Mouse (Mus musculus) liver, adult 2 months (tissue): ENCODE measurements around the gene Arhgef3. TPM values are rescaled to one million over a fixed set of nuclear protein-coding genes. Genes with fewer than 3 reads are reported as not detected.
A peak's percentile ranks its signal among the peaks of the same experiment; 100 is the strongest.

Experiments
- DNase-seq: peaks from one replicate; pipeline ENCODE4 v3.0.0-alpha.2; 2011; ENCODE audit warnings: low read depth, low spot score; ENCODE audit errors: extremely low read depth
- H3K27ac ChIP-seq: fragments of 200-500 bp; replicated peaks from 2 replicates; pipeline ENCODE4 v1.5.1; 2012; ENCODE audit warnings: low read depth, mild to moderate bottlenecking, control low read depth, inconsistent platforms, low read length; ENCODE audit not compliant: insufficient read depth
- H3K27me3 ChIP-seq: fragments of 200-500 bp; 2 replicates; pipeline ENCODE4 v1.6.1; 2012; ENCODE audit warnings: mild to moderate bottlenecking, moderate library complexity, low read length, inconsistent platforms; ENCODE audit not compliant: control insufficient read depth, insufficient read depth
- H3K36me3 ChIP-seq: fragments of 200-500 bp; 2 replicates; pipeline ENCODE4 v1.6.1; 2012; ENCODE audit warnings: low read length, inconsistent platforms; ENCODE audit not compliant: control insufficient read depth, insufficient read depth
- H3K4me1 ChIP-seq: fragments of 200-500 bp; 2 replicates; pipeline ENCODE4 v1.6.1; 2011; ENCODE audit warnings: low read length; ENCODE audit not compliant: control insufficient read depth, insufficient read depth
- H3K4me3 ChIP-seq: fragments of 200-500 bp; 2 replicates; pipeline ENCODE4 v1.5.1; 2011; ENCODE audit warnings: low read depth, mild to moderate bottlenecking, control low read depth, low read length, moderate library complexity; ENCODE audit not compliant: insufficient read depth
- H3K79me2 ChIP-seq: fragments of 200-500 bp; 2 replicates; pipeline ENCODE4 v1.6.1; 2012; ENCODE audit warnings: inconsistent platforms, mild to moderate bottlenecking, low read length, moderate library complexity; ENCODE audit not compliant: control insufficient read depth, insufficient read depth
- H3K9ac ChIP-seq: fragments of 200-500 bp; 2 replicates; pipeline ENCODE4 v1.6.1; 2012; ENCODE audit warnings: low read depth, mild to moderate bottlenecking, control low read depth, inconsistent platforms, low read length
- CTCF ChIP-seq: fragments of 200-500 bp; IDR thresholded peaks from 2 replicates; pipeline ENCODE4 v1.5.1; 2011; ENCODE audit warnings: low read depth, low read length, control low read depth
- POLR2A ChIP-seq: fragments of 200-500 bp; IDR thresholded peaks from 2 replicates; pipeline ENCODE4 v1.6.1; 2011; ENCODE audit warnings: low read length, control low read depth; ENCODE audit not compliant: insufficient read depth; ENCODE audit errors: extremely low read depth
- WGBS: fragments of 180-500 bp; shearing (Covaris S2); methylation state at CpG from one replicate; pipeline ENCODE4 v1.1.7; 2018; 5-methylcytosine and 5-hydroxymethylcytosine counted together
- polyA plus RNA-seq: library from polyadenylated mRNA; depleted of rRNA; stranded (reverse); fragments of >200 nt; gene quantifications from 2 replicates; pipeline ENCODE4 v1.2.3, GENCODE M21; 2012
- total RNA-seq: library from RNA; depleted of rRNA; stranded (reverse); fragments of >200 nt; gene quantifications from 2 replicates; pipeline ENCODE4 v1.2.3, GENCODE M21; 2014

Arhgef3 gene
- total and polyA plus RNA-seq, 2 experiments, result 6.4 to 19.3 TPM

DNA sequence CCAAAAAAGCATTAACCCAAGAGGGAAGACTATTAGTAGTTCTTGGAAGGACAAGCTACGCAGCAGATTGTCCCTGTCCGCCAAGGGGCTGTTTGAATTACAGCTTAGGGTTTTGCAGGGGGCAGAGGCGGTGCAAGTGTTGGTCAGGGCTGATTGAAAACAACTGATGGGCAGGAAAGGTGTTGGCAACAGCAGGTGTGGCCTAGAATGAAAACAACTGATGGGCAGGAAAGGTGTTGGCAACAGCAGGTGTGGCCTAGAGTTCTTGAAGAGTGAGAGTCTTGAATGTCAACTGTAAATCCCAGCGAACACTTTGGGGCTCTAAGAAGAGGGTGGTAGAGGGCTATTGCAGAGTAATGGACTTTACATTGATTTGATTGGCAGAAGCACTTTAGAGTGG, 241.2 kb downstream of the Arhgef3 start:
- no peak overlapping the region for H3K4me3 ChIP-seq
- H3K79me2 ChIP-seq, result peaks cover 29% of the 10 kb centered on the region; the same call in 1 of the 2 replicates
- WGBS, result 90% methylated on average over 4 of the region's 4 CpGs
- no peak overlapping the region for H3K9ac ChIP-seq
- peak overlapping the region; percentile 33 for H3K27ac ChIP-seq
- no peak for TF ChIP-seq POLR2A
- TF ChIP-seq CTCF, result no peak
- peaks cover 12% of the 10 kb centered on the region for H3K4me1 ChIP-seq
- H3K36me3 ChIP-seq, result peaks cover 3% of the 10 kb centered on the region; the same call in 1 of the 2 replicates
- no peak for DNase-seq
- no peaks in the 10 kb centered on the region for H3K27me3 ChIP-seq

DNA sequence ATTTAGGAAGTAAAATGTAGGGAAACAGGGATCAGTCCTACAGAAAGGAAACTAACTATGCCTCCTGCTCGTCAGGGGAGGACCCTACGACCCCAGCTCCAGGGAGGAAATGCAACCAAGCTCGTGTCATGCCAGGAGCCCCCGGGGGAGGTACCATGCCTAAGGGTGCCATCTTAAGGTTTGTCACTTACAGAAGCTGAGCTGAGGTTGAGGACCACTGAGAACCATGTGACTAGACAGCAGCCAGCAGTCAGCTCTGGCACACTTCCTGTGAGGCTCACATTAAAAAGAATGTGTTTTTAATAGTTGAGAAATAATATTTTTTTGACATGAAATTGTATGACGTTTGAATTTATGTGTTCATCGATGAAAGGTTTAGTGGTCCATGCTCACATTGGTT, 242.4 kb downstream of the Arhgef3 start:
- H3K79me2 ChIP-seq, result peaks cover 31% of the 10 kb centered on the region; the same call in 1 of the 2 replicates
- 75% methylated on average over 6 of the region's 6 CpGs for WGBS
- H3K4me1 ChIP-seq, result 0 out of 2 replicates have a peak, but pooled peaks cover 5% of the 10 kb centered on the region
- no peaks in the 10 kb centered on the region for H3K27me3 ChIP-seq
- no peak overlapping the region for H3K4me3 ChIP-seq
- DNase-seq, result no peak
- no peak overlapping the region for H3K9ac ChIP-seq
- H3K27ac ChIP-seq, result no peak overlapping the region
- TF ChIP-seq POLR2A, result no peak
- no peak for TF ChIP-seq CTCF
- H3K36me3 ChIP-seq, result peaks cover 3% of the 10 kb centered on the region; the same call in 1 of the 2 replicates

DNA sequence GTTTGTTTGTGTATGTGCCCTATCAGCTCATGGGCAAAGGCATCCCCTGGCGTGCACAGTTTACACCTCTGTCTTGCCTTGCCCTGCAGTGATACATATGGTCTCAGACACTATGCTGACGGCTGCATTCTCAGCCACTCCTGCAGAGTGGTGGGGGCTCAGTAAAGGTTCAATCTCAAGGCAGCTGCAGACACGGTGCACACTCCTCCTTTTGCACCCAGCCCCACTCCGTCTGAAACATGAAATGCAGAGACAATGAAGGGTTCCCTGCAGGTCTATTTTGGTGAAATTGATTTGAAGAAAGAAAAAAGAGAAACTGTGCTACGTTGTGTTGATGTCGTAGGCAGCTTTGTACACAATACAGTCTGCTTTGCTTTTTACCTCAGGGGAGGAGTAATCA, 243.5 kb downstream of the Arhgef3 start:
- H3K4me1 ChIP-seq, result 0 out of 2 replicates have a peak, but pooled peaks cover 3% of the 10 kb centered on the region
- DNase-seq, result no peak
- peaks cover 27% of the 10 kb centered on the region; the same call in 1 of the 2 replicates for H3K79me2 ChIP-seq
- H3K36me3 ChIP-seq, result peaks cover 7% of the 10 kb centered on the region
- no peak overlapping the region for H3K9ac ChIP-seq
- no peaks in the 10 kb centered on the region for H3K27me3 ChIP-seq
- TF ChIP-seq POLR2A (no peak), CTCF (no peak)
- H3K27ac ChIP-seq, result no peak overlapping the region
- 74% methylated on average over 6 of the region's 6 CpGs for WGBS
- H3K4me3 ChIP-seq, result no peak overlapping the region

DNA sequence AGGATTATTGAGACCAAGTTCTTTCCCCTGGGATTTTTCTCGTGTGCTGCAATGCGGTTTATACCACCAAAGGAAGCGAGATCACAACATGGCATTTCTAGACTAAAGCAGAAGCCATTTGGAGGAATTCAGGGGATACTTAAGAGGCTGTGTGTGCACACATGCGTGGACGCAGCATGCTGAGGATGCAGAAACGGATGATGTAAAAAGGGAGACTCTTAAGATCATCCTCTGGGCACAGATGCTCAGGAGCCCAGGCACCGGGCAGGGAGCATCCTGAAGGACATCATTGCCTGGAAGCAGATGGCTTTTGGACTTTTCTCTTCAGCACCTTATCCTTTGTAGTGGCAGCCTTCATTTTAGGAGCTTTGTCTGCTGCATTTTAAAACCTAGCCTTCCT, 246.2 kb downstream of the Arhgef3 start:
- no peak overlapping the region for H3K9ac ChIP-seq
- H3K4me3 ChIP-seq, result no peak overlapping the region
- 90% methylated on average over 7 of the region's 7 CpGs for WGBS
- H3K36me3 ChIP-seq, result peaks cover 8% of the 10 kb centered on the region
- H3K4me1 ChIP-seq, result no peaks in the 10 kb centered on the region
- H3K27ac ChIP-seq, result no peak overlapping the region
- TF ChIP-seq POLR2A, result no peak
- no peak for TF ChIP-seq CTCF
- DNase-seq, result no peak
- no peaks in the 10 kb centered on the region for H3K27me3 ChIP-seq
- peaks cover 18% of the 10 kb centered on the region; the same call in 1 of the 2 replicates for H3K79me2 ChIP-seq

DNA sequence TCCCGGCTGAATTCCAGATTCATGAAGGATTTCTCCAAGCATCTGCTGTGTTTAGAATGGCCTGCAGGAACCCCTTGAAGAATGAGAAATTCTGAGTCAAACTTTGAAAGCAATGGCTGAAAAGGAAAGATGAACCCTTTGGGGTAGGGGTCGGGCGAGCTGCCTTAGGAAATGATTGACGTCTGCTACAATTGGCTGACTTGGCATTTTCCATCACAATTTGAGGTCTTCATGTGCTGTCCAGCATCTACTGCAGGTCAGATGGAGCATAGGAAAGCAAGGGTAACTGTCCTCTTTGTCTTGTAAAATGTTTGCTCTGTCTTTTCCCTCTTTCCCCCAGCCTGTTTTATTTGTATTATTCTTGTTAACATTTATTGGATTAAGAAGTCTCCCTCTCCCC, 246.8 kb downstream of the Arhgef3 start:
- H3K9ac ChIP-seq, result no peak overlapping the region
- peaks cover 15% of the 10 kb centered on the region; the same call in 1 of the 2 replicates for H3K79me2 ChIP-seq
- H3K36me3 ChIP-seq, result peaks cover 8% of the 10 kb centered on the region
- no peak overlapping the region for H3K27ac ChIP-seq
- no peak overlapping the region for H3K4me3 ChIP-seq
- no peaks in the 10 kb centered on the region for H3K27me3 ChIP-seq
- H3K4me1 ChIP-seq, result peaks cover 1% of the 10 kb centered on the region; the same call in 1 of the 2 replicates
- no peak for DNase-seq
- no peak for TF ChIP-seq CTCF
- no peak for TF ChIP-seq POLR2A
- WGBS, result 87% methylated on average over 4 of the region's 4 CpGs

DNA sequence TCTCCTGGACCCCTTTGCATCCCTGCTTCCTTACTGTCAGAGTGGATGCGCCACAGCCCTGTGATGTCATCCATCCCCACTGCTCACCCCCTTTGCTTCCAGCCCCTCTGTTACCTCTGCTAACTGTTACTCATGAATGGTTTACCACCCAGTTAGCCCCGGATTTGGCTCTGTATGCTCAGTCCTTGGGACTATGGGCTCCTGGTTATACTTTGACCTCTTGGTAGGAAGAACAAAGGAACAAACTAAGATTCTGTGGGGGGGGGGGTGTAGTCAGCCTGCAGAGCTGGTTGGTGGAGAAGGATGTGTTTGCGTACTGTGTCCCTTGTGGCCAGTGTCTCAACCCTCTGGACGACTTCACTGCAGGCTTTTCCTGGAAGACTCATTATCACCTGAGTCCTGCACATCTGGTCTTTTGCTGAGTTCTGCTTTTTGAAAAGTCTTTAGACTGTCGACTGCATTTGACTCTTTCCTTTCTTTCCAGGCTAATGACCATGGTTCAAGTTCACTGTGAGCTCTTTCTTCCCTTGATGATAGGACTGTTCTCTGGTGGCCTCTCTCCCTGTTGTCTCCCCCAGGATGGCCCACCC, 250.1 kb downstream of the Arhgef3 start:
- H3K4me3 ChIP-seq, result no peak overlapping the region
- no peak for DNase-seq
- WGBS, result 65% methylated on average over 5 of the region's 5 CpGs
- no peak overlapping the region for H3K27ac ChIP-seq
- peaks cover 18% of the 10 kb centered on the region; the same call in 1 of the 2 replicates for H3K79me2 ChIP-seq
- peaks cover 7% of the 10 kb centered on the region for H3K4me1 ChIP-seq
- no peaks in the 10 kb centered on the region for H3K27me3 ChIP-seq
- H3K36me3 ChIP-seq, result peaks cover 8% of the 10 kb centered on the region
- no peak overlapping the region for H3K9ac ChIP-seq
- TF ChIP-seq CTCF, result no peak
- TF ChIP-seq POLR2A, result no peak
